Mouse (Mus musculus): ENCODE results near the gene Prrt2. TPM values are rescaled to one million over a fixed set of nuclear protein-coding genes. Genes with fewer than 3 reads are reported as not detected.

The Prrt2 gene
- polyA plus RNA-seq (2016; fragmentation: Nextera tagmentation; extraction: Ambion mirVana): 1.9 and 3.3 TPM in 2 replicates

- Histone ChIP-seq H3K9me3 (replicated peaks) (no peaks in the 10 kb centered on the region), H3K4me2 (peak within 1 kb of the TSS; percentile 87), H3K4me1 (replicated peaks) (peaks cover 54% of the 10 kb centered on the region), H3K9ac (peak within 1 kb of the TSS; percentile 70), H3K27me3 (replicated peaks) (no peaks in the 10 kb centered on the region), H3K27ac (ENCODE audit: poor library complexity, severe bottlenecking) (peak within 1 kb of the TSS; percentile 19; the same call in 1 of the 2 replicates), H3K4me3 (peak within 1 kb of the TSS; percentile 42), H3K36me3 (peaks cover 34% of the 10 kb centered on the region)
- no peak for ATAC-seq (ENCODE audit: insufficient number of reproducible peaks, low FRiP score)
- WGBS: 1% methylated on average over 32 of the region's 37 CpGs
Measured at GRCm38 (mm10) chr7:127020901-127021562, at the start of gene Prrt2, which contains the start of gene Gm42742. TSS of gene Prrt2 (minus strand) at chr7:127021211. TSS of gene Gm42742 (minus strand) at chr7:127021097.

- Histone ChIP-seq H3K9ac (no peak overlapping the region), H3K4me3 (no peak overlapping the region), H3K27me3 (replicated peaks) (no peaks in the 10 kb centered on the region), H3K4me1 (replicated peaks) (no peaks in the 10 kb centered on the region), H3K4me2 (no peak overlapping the region), H3K36me3 (no peaks in the 10 kb centered on the region), H3K27ac (ENCODE audit: poor library complexity, severe bottlenecking) (no peak overlapping the region), H3K9me3 (replicated peaks) (no peaks in the 10 kb centered on the region; the same call in 1 of the 2 replicates)
- WGBS: 54% methylated on average over 4 of the region's 4 CpGs
- ATAC-seq (ENCODE audit: insufficient number of reproducible peaks, low FRiP score): no peak
Measured at GRCm38 (mm10) chr7:127066317-127066716, 45.3 kb upstream of the Prrt2 start.

GRCm38 (mm10) chr7:127065538-127065937 lies 44.5 kb upstream of the Prrt2 start:
- H3K9me3 ChIP-seq (replicated peaks): no peaks in the 10 kb centered on the region; the same call in 1 of the 2 replicates
- H3K27ac ChIP-seq (ENCODE audit: poor library complexity, severe bottlenecking): no peak overlapping the region
- ATAC-seq (ENCODE audit: insufficient number of reproducible peaks, low FRiP score): no peak
- H3K4me2 ChIP-seq: no peak overlapping the region
- no peaks in the 10 kb centered on the region for H3K4me1 ChIP-seq (replicated peaks)
- no peak overlapping the region for H3K9ac ChIP-seq
- H3K27me3 ChIP-seq (replicated peaks): no peaks in the 10 kb centered on the region
- 78% methylated on average over 6 of the region's 6 CpGs for WGBS
- H3K36me3 ChIP-seq: no peaks in the 10 kb centered on the region
- no peak overlapping the region for H3K4me3 ChIP-seq

GRCm38 (mm10) chr7:127055026-127055585 lies 34.1 kb upstream of the Prrt2 start:
- Histone ChIP-seq H3K4me2 (no peak overlapping the region), H3K4me3 (no peak overlapping the region), H3K36me3 (no peaks in the 10 kb centered on the region), H3K27me3 (replicated peaks) (0 out of 2 replicates have a peak, but pooled peaks cover 11% of the 10 kb centered on the region), H3K4me1 (replicated peaks) (no peaks in the 10 kb centered on the region), H3K9me3 (replicated peaks) (no peaks in the 10 kb centered on the region), H3K27ac (ENCODE audit: poor library complexity, severe bottlenecking) (no peak overlapping the region), H3K9ac (no peak overlapping the region)
- 68% methylated on average over 5 of the region's 5 CpGs for WGBS
- ATAC-seq (ENCODE audit: insufficient number of reproducible peaks, low FRiP score): no peak

GRCm38 (mm10) chr7:127041851-127042672 lies 21.1 kb upstream of the Prrt2 start, which contains the start of gene Kif22:
TSS of gene Kif22 (minus strand) at chr7:127042471.
- under 1% methylated on average over 52 of the region's 53 CpGs for WGBS
- peak within 1 kb of the TSS; percentile 79 for H3K4me2 ChIP-seq
- peak within 1 kb of the TSS; percentile 76 for H3K27ac ChIP-seq (ENCODE audit: poor library complexity, severe bottlenecking)
- no peaks in the 10 kb centered on the region for H3K27me3 ChIP-seq (replicated peaks)
- peak; percentile 88 for ATAC-seq (ENCODE audit: insufficient number of reproducible peaks, low FRiP score)
- peak within 1 kb of the TSS; percentile 94 for H3K9ac ChIP-seq
- H3K4me3 ChIP-seq: peak within 1 kb of the TSS; percentile 92
- peaks cover 17% of the 10 kb centered on the region for H3K4me1 ChIP-seq (replicated peaks)
- H3K9me3 ChIP-seq (replicated peaks): no peaks in the 10 kb centered on the region; the same call in 1 of the 2 replicates
- peaks cover 12% of the 10 kb centered on the region for H3K36me3 ChIP-seq

- peaks cover 78% of the 10 kb centered on the region for H3K36me3 ChIP-seq
- 77% methylated on average over 1 of the region's 1 CpGs for WGBS
Measured at GRCm38 (mm10) chr7:127031244-127031643, 10.2 kb upstream of the Prrt2 start.

GRCm38 (mm10) chr7:127030172-127030571 lies 9.2 kb upstream of the Prrt2 start:
- 94% methylated on average over 1 of the region's 1 CpGs for WGBS
- Histone ChIP-seq H3K9me3 (replicated peaks) (no peaks in the 10 kb centered on the region), H3K9ac (no peak overlapping the region), H3K36me3 (peaks cover 70% of the 10 kb centered on the region), H3K4me2 (no peak overlapping the region), H3K4me3 (no peak overlapping the region), H3K27ac (ENCODE audit: poor library complexity, severe bottlenecking) (no peak overlapping the region), H3K4me1 (replicated peaks) (peaks cover 9% of the 10 kb centered on the region), H3K27me3 (replicated peaks) (no peaks in the 10 kb centered on the region)
- no peak for ATAC-seq (ENCODE audit: insufficient number of reproducible peaks, low FRiP score)

More at GRCm38 (mm10) chr7:127031244-127031643, 10.2 kb upstream of the Prrt2 start:
- Histone ChIP-seq H3K4me2 (no peak overlapping the region), H3K27ac (ENCODE audit: poor library complexity, severe bottlenecking) (no peak overlapping the region), H3K27me3 (replicated peaks) (no peaks in the 10 kb centered on the region), H3K9me3 (replicated peaks) (no peaks in the 10 kb centered on the region), H3K4me3 (no peak overlapping the region), H3K4me1 (replicated peaks) (peaks cover 9% of the 10 kb centered on the region), H3K9ac (no peak overlapping the region)
- ATAC-seq (ENCODE audit: insufficient number of reproducible peaks, low FRiP score): no peak

GRCm38 (mm10) chr7:127027885-127028284 lies 6.9 kb upstream of the Prrt2 start:
- Histone ChIP-seq H3K9me3 (replicated peaks) (no peaks in the 10 kb centered on the region), H3K27me3 (replicated peaks) (no peaks in the 10 kb centered on the region), H3K36me3 (peaks cover 73% of the 10 kb centered on the region), H3K4me2 (peak overlapping the region; percentile 97), H3K9ac (peak overlapping the region; percentile 97), H3K27ac (ENCODE audit: poor library complexity, severe bottlenecking) (peak overlapping the region; percentile 99), H3K4me1 (replicated peaks) (peaks cover 32% of the 10 kb centered on the region), H3K4me3 (peak overlapping the region; percentile 94)
- no peak for ATAC-seq (ENCODE audit: insufficient number of reproducible peaks, low FRiP score)
- 70% methylated on average over 8 of the region's 8 CpGs for WGBS

GRCm38 (mm10) chr7:127026984-127027726 lies 6.1 kb upstream of the Prrt2 start, which contains the start of gene Maz:
TSS of gene Maz (minus strand) at chr7:127027037.
- Histone ChIP-seq H3K27ac (ENCODE audit: poor library complexity, severe bottlenecking) (peak within 1 kb of the TSS; percentile 99), H3K4me1 (replicated peaks) (peaks cover 39% of the 10 kb centered on the region), H3K27me3 (replicated peaks) (no peaks in the 10 kb centered on the region), H3K9me3 (replicated peaks) (no peaks in the 10 kb centered on the region), H3K4me3 (peak within 1 kb of the TSS; percentile 94), H3K9ac (peak within 1 kb of the TSS; percentile 97), H3K4me2 (peak within 1 kb of the TSS; percentile 97), H3K36me3 (peaks cover 73% of the 10 kb centered on the region)
- ATAC-seq (ENCODE audit: insufficient number of reproducible peaks, low FRiP score): peak; percentile 90
- under 1% methylated on average over 45 of the region's 63 CpGs for WGBS

GRCm38 (mm10) chr7:127026616-127026983 lies 5.6 kb upstream of the Prrt2 start:
- Histone ChIP-seq H3K4me2 (peak overlapping the region; percentile 97), H3K9ac (peak overlapping the region; percentile 97), H3K27me3 (replicated peaks) (no peaks in the 10 kb centered on the region), H3K4me1 (replicated peaks) (peaks cover 44% of the 10 kb centered on the region), H3K9me3 (replicated peaks) (no peaks in the 10 kb centered on the region), H3K36me3 (peaks cover 72% of the 10 kb centered on the region), H3K4me3 (peak overlapping the region; percentile 94), H3K27ac (ENCODE audit: poor library complexity, severe bottlenecking) (peak overlapping the region; percentile 99)
- peak; percentile 38 for ATAC-seq (ENCODE audit: insufficient number of reproducible peaks, low FRiP score)
- 0% methylated on average over 13 of the region's 48 CpGs for WGBS

All from heart, embryonic 12.5 days (tissue).